ENCODE assay signal across 30 mouse cellular contexts in genomic region chr1:69027816-69028215, GRCm38 (mm10).
A peak's percentile ranks its signal among the peaks of the same experiment; 100 is the strongest.
DNase-seq lines count a peak whose midpoint lies in the region; ATAC-seq and TF ChIP-seq lines count a peak whose summit lies in the region.
"Had no signal": no experiment of that assay in that cellular context is flagged by ENCODE, and none has a peak within 500 bp of the region (broad histone marks: within the 10 kb centered on the region; RNA-seq: fewer than 3 reads in every experiment).

No protein-coding gene starts in this region.

- DNase-seq in neural tube, embryonic 11.5 days (ENCODE audit: low spot score), result no peak
- DNase-seq in brain, embryonic 14.5 days (ENCODE audit: low read depth), result peak; percentile 37
- DNase-seq in cerebellum, adult 11 months, result no peak
- DNase-seq: adrenal gland, postnatal 10 days; adrenal gland, postnatal 36 days; B cell, adult 2 months; cerebellum, adult 11-12 months; cerebellum, adult 8-10 months; cerebellum, postnatal 10 days; cerebellum, postnatal 36 days; embryo, embryonic 11 days; gastrocnemius, postnatal 25 days; heart, adult 18-20 months; heart, postnatal 10 days; heart, postnatal 4 days had no signal

- ATAC-seq in hindbrain, embryonic 12.5 days (ENCODE audit: low FRiP score), result peak; percentile 75; the same call in 1 of the 2 replicates
- no peak for ATAC-seq in hindbrain, embryonic 16.5 days
- ATAC-seq in midbrain, embryonic 12.5 days (ENCODE audit: low FRiP score, low read depth), result peak; percentile 47; the same call in 1 of the 2 replicates
- no peak for ATAC-seq in midbrain, embryonic 15.5 days (replicated peaks)
- ATAC-seq in neural tube, embryonic 11.5 days (ENCODE audit: insufficient read depth, low FRiP score, low TSS enrichment), result peak; percentile 62; the same call in 1 of the 2 replicates
- ATAC-seq in neural tube, embryonic 15.5 days (ENCODE audit: low FRiP score), result no peak
- ATAC-seq: forebrain, embryonic 15.5 days; Patski had no signal

- H3K4me2 ChIP-seq in hindbrain, embryonic 12.5 days (replicated peaks), result no peak overlapping the region
- no peak overlapping the region for H3K4me2 ChIP-seq in hindbrain, embryonic 16.5 days (ENCODE audit: low read length)
- no peak overlapping the region for H3K4me2 ChIP-seq in midbrain, embryonic 12.5 days (replicated peaks)
- no peak overlapping the region for H3K4me2 ChIP-seq in midbrain, embryonic 15.5 days
- no peak overlapping the region for H3K4me2 ChIP-seq in neural tube, embryonic 11.5 days (ENCODE audit: low read depth)
- no peak overlapping the region for H3K4me2 ChIP-seq in neural tube, embryonic 15.5 days
- H3K4me2 ChIP-seq: embryonic facial prominence, embryonic 13.5 days; forebrain, embryonic 12.5 days; forebrain, embryonic 15.5 days; heart, embryonic 12.5 days; heart, embryonic 15.5 days had no signal

- TF ChIP-seq CTCF in brain, embryonic 14.5 days (IDR thresholded peaks at IDR 0.05; ENCODE audit: borderline replicate concordance, extremely low read depth, insufficient read depth, insufficient read length), result no peak

- 0 out of 2 replicates have a peak overlapping the region, but pooled peaks have one; percentile 35 for H3K27ac ChIP-seq in hindbrain, embryonic 12.5 days
- no peak overlapping the region for H3K27ac ChIP-seq in hindbrain, embryonic 16.5 days (ENCODE audit: low read depth, low read length)
- no peak overlapping the region for H3K27ac ChIP-seq in midbrain, embryonic 12.5 days (replicated peaks)
- no peak overlapping the region for H3K27ac ChIP-seq in midbrain, embryonic 15.5 days
- H3K27ac ChIP-seq in neural tube, embryonic 11.5 days (ENCODE audit: low read depth, low read length), result no peak overlapping the region
- H3K27ac ChIP-seq in neural tube, embryonic 15.5 days (replicated peaks), result no peak overlapping the region
- H3K27ac ChIP-seq: embryonic facial prominence, embryonic 10.5 days; embryonic facial prominence, embryonic 13.5 days; forebrain, embryonic 12.5 days; forebrain, embryonic 15.5 days; heart, embryonic 15.5 days had no signal

- no peak for TF ChIP-seq POLR2A in brain, embryonic 14.5 days (IDR thresholded peaks at IDR 0.05; ENCODE audit: borderline replicate concordance, extremely low read depth, insufficient read depth, insufficient read length, poor library complexity, severe bottlenecking)

- H3K9ac ChIP-seq in hindbrain, embryonic 12.5 days, result no peak overlapping the region
- no peak overlapping the region for H3K9ac ChIP-seq in hindbrain, embryonic 16.5 days (ENCODE audit: low read depth, low read length)
- no peak overlapping the region for H3K9ac ChIP-seq in midbrain, embryonic 12.5 days (replicated peaks)
- H3K9ac ChIP-seq in midbrain, embryonic 15.5 days, result no peak overlapping the region
- no peak overlapping the region for H3K9ac ChIP-seq in neural tube, embryonic 11.5 days (ENCODE audit: low read length)
- H3K9ac ChIP-seq in neural tube, embryonic 15.5 days (replicated peaks), result no peak overlapping the region
- H3K9ac ChIP-seq: embryonic facial prominence, embryonic 13.5 days; forebrain, embryonic 12.5 days; forebrain, embryonic 15.5 days; heart, embryonic 12.5 days; heart, embryonic 15.5 days had no signal

- H3K27me3 ChIP-seq in hindbrain, embryonic 12.5 days, result no peaks in the 10 kb centered on the region
- no peaks in the 10 kb centered on the region for H3K27me3 ChIP-seq in hindbrain, embryonic 16.5 days (replicated peaks; ENCODE audit: control insufficient read depth, insufficient read depth, low read length)
- no peaks in the 10 kb centered on the region for H3K27me3 ChIP-seq in midbrain, embryonic 12.5 days
- H3K27me3 ChIP-seq in midbrain, embryonic 15.5 days (replicated peaks), result no peaks in the 10 kb centered on the region
- H3K27me3 ChIP-seq in neural tube, embryonic 11.5 days (ENCODE audit: control insufficient read depth, insufficient read depth, low read length), result no peaks in the 10 kb centered on the region
- H3K27me3 ChIP-seq in neural tube, embryonic 15.5 days (replicated peaks), result no peaks in the 10 kb centered on the region
- H3K27me3 ChIP-seq: CH12.LX; embryonic facial prominence, embryonic 13.5 days; heart, embryonic 12.5 days; heart, embryonic 15.5 days; Patski had no signal

- H3K9me3 ChIP-seq in hindbrain, embryonic 12.5 days (replicated peaks), result no peaks in the 10 kb centered on the region
- no peaks in the 10 kb centered on the region for H3K9me3 ChIP-seq in hindbrain, embryonic 16.5 days (ENCODE audit: control insufficient read depth, low read length)
- no peaks in the 10 kb centered on the region for H3K9me3 ChIP-seq in midbrain, embryonic 12.5 days
- H3K9me3 ChIP-seq in midbrain, embryonic 15.5 days, result no peaks in the 10 kb centered on the region
- H3K9me3 ChIP-seq in neural tube, embryonic 11.5 days (ENCODE audit: control insufficient read depth, low read length), result no peaks in the 10 kb centered on the region
- H3K9me3 ChIP-seq in neural tube, embryonic 15.5 days (replicated peaks), result no peaks in the 10 kb centered on the region
- H3K9me3 ChIP-seq: embryonic facial prominence, embryonic 10.5 days; embryonic facial prominence, embryonic 13.5 days; forebrain, embryonic 12.5 days; forebrain, embryonic 15.5 days; G1E; heart, embryonic 12.5 days; heart, embryonic 15.5 days had no signal

- H3K4me3 ChIP-seq in hindbrain, embryonic 12.5 days, result no peak overlapping the region
- no peak overlapping the region for H3K4me3 ChIP-seq in hindbrain, embryonic 16.5 days (ENCODE audit: low read length)
- no peak overlapping the region for H3K4me3 ChIP-seq in midbrain, embryonic 12.5 days
- H3K4me3 ChIP-seq in midbrain, embryonic 15.5 days, result no peak overlapping the region
- no peak overlapping the region for H3K4me3 ChIP-seq in neural tube, embryonic 11.5 days (ENCODE audit: low read depth, low read length)
- H3K4me3 ChIP-seq in neural tube, embryonic 15.5 days (replicated peaks), result no peak overlapping the region
- H3K4me3 ChIP-seq: embryonic facial prominence, embryonic 10.5 days; embryonic facial prominence, embryonic 13.5 days; erythroblast, embryonic 14.5 days; forebrain, embryonic 12.5 days; forebrain, embryonic 15.5 days; heart, embryonic 12.5 days; heart, embryonic 15.5 days had no signal

- peaks cover 5% of the 10 kb centered on the region; the same call in 1 of the 2 replicates for H3K4me1 ChIP-seq in hindbrain, embryonic 12.5 days
- H3K4me1 ChIP-seq in hindbrain, embryonic 16.5 days (ENCODE audit: control insufficient read depth, insufficient read depth, low read depth, low read length), result no peaks in the 10 kb centered on the region
- peaks cover 22% of the 10 kb centered on the region for H3K4me1 ChIP-seq in midbrain, embryonic 12.5 days
- peaks cover 7% of the 10 kb centered on the region; the same call in 1 of the 2 replicates for H3K4me1 ChIP-seq in midbrain, embryonic 15.5 days
- H3K4me1 ChIP-seq in neural tube, embryonic 11.5 days (ENCODE audit: control insufficient read depth, insufficient read depth, low read length), result peaks cover 4% of the 10 kb centered on the region; the same call in 1 of the 2 replicates
- 0 out of 2 replicates have a peak, but pooled peaks cover 3% of the 10 kb centered on the region for H3K4me1 ChIP-seq in neural tube, embryonic 15.5 days
- H3K4me1 ChIP-seq: embryonic facial prominence, embryonic 13.5 days; heart, embryonic 15.5 days had no signal

- no peaks in the 10 kb centered on the region for H3K36me3 ChIP-seq in hindbrain, embryonic 12.5 days
- H3K36me3 ChIP-seq in hindbrain, embryonic 16.5 days (ENCODE audit: control insufficient read depth, insufficient read depth, low read length), result no peaks in the 10 kb centered on the region
- H3K36me3 ChIP-seq in midbrain, embryonic 12.5 days, result no peaks in the 10 kb centered on the region
- H3K36me3 ChIP-seq in midbrain, embryonic 15.5 days (replicated peaks), result no peaks in the 10 kb centered on the region
- H3K36me3 ChIP-seq in neural tube, embryonic 11.5 days (ENCODE audit: control insufficient read depth, insufficient read depth, low read length), result no peaks in the 10 kb centered on the region
- no peaks in the 10 kb centered on the region for H3K36me3 ChIP-seq in neural tube, embryonic 15.5 days
- H3K36me3 ChIP-seq: embryonic facial prominence, embryonic 10.5 days; embryonic facial prominence, embryonic 13.5 days; forebrain, embryonic 12.5 days; forebrain, embryonic 15.5 days; G1E; heart, embryonic 12.5 days; heart, embryonic 15.5 days had no signal

- WGBS in hindbrain, embryonic 12.5 days, result 41% methylated on average over 5 of the region's 5 CpGs
- 37% methylated on average over 5 of the region's 5 CpGs for WGBS in hindbrain, embryonic 16.5 days
- 30% methylated on average over 5 of the region's 5 CpGs for WGBS in midbrain, embryonic 12.5 days
- 25% methylated on average over 5 of the region's 5 CpGs for WGBS in midbrain, embryonic 15.5 days
- WGBS in neural tube, embryonic 11.5 days, result 58% methylated on average over 5 of the region's 5 CpGs
- WGBS in neural tube, embryonic 15.5 days, result 26% methylated on average over 5 of the region's 5 CpGs

Comparison
In these comparisons a context has a peak if more than half of its experiments do, and no peak if none do; other contexts are left out.
1. ATAC-seq: peak in hindbrain, embryonic 12.5 days (single experiment), midbrain, embryonic 12.5 days (single experiment) and neural tube, embryonic 11.5 days (single experiment); none in hindbrain, embryonic 16.5 days (single experiment), midbrain, embryonic 15.5 days (single experiment) and neural tube, embryonic 15.5 days (single experiment).